Comparison of ENCODE assay signal across 8 mouse cellular contexts in the genomic region with DNA sequence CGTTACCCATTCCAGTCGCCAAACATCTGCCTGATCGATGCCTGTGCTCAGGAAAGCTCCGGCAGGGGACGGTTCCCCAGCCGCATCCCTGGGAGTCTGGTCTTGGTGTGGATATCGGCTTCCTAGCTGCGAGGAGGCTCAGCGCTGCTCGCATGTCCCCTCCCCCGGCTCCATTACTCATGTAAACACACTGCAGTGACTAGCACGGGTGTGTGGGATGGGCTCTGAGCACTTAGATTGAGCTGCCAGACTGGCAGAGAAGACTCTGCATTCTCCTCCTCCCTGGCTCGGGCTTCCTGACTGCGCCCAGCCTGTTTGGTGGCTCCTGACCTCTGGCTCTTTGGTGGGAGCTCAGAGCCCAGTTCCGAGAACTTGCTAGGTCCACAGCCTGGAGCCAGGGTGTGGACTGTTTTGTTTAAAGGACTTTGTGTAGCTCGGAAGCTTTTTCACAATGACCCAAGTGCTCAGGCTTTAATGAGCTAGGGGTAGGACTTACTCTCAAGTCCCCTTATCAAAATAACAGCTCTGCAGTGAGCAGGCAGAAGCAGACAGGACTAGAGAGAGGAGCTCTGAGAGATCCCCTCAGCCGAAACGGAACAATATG.
DNase-seq lines count a peak whose midpoint lies in the region; ATAC-seq and TF ChIP-seq lines count a peak whose summit lies in the region.

No protein-coding gene starts in this region.

- peaks cover 11% of the 10 kb centered on the region; the same call in 1 of the 2 replicates for H3K36me3 ChIP-seq in liver, postnatal 0 days (replicated peaks; ENCODE audit: insufficient read depth, low read length)
- H3K36me3 ChIP-seq in neural tube, embryonic 14.5 days (ENCODE audit: control insufficient read depth, insufficient read depth, low read length): no peaks in the 10 kb centered on the region

- H3K27ac ChIP-seq in layer of hippocampus, adult 2 months: peak overlapping the region; percentile 91
- H3K27ac ChIP-seq in liver, postnatal 0 days (ENCODE audit: low read depth): peak overlapping the region; percentile 92
- H3K27ac ChIP-seq in neural tube, embryonic 14.5 days (ENCODE audit: low read depth, low read length): 0 out of 2 replicates have a peak overlapping the region, but pooled peaks have one; percentile 0

- H3K4me1 ChIP-seq in liver, postnatal 0 days (ENCODE audit: insufficient read depth): peaks cover 20% of the 10 kb centered on the region
- H3K4me1 ChIP-seq in neural tube, embryonic 14.5 days (ENCODE audit: control insufficient read depth, insufficient read depth, low read length): peaks cover 11% of the 10 kb centered on the region; the same call in 1 of the 2 replicates

- peak overlapping the region; percentile 69 for H3K9ac ChIP-seq in liver, postnatal 0 days (replicated peaks)
- H3K9ac ChIP-seq in neural tube, embryonic 14.5 days (replicated peaks; ENCODE audit: low read depth, low read length): peak overlapping the region; percentile 39

- TF ChIP-seq EP300 in liver, postnatal 0 days (IDR thresholded peaks at IDR 0.05; ENCODE audit: low read depth): peak; percentile 55; the same call in 1 of the 2 replicates

- peak; percentile 97 for ATAC-seq in frontal cortex, adult (ENCODE audit: low TSS enrichment)
- ATAC-seq in liver, postnatal 0 days: peak; percentile 93
- peak; percentile 86 for ATAC-seq in neural tube, embryonic 14.5 days (ENCODE audit: low read depth)

- no peaks in the 10 kb centered on the region for H3K9me3 ChIP-seq in liver, postnatal 0 days (ENCODE audit: low read length)
- H3K9me3 ChIP-seq in neural tube, embryonic 14.5 days (ENCODE audit: control insufficient read depth, low read length): no peaks in the 10 kb centered on the region

- no peak for TF ChIP-seq CTCF in layer of hippocampus, adult 2 months (conservative IDR thresholded peaks at IDR 0.05)
- TF ChIP-seq CTCF in liver, postnatal 0 days (IDR thresholded peaks at IDR 0.05; ENCODE audit: low read depth): no peak

- DNase-seq in NIH3T3 (ENCODE audit: low read depth): peak; percentile 93
- peak; percentile 68 to 70 for DNase-seq in cerebellum, postnatal 10 days
- peak; percentile 81 for DNase-seq in heart, postnatal 4 days
- DNase-seq in layer of hippocampus, adult 2 months (ENCODE audit: low spot score in 2 of 2): peak; percentile 75 to 90
- peak; percentile 79 for DNase-seq in liver, postnatal 0 days
- DNase-seq in thymus, adult 18-20 months: peak; percentile 36 to 38

- peak overlapping the region; percentile 63 for H3K4me2 ChIP-seq in liver, postnatal 0 days (ENCODE audit: low read depth, low read length)
- peak overlapping the region; percentile 63 for H3K4me2 ChIP-seq in neural tube, embryonic 14.5 days (ENCODE audit: low read depth, low read length)

- 9% methylated on average over 18 of the region's 18 CpGs for WGBS in liver, postnatal 0 days (ENCODE audit: insufficient replicate concordance)
- 5% methylated on average over 18 of the region's 18 CpGs for WGBS in neural tube, embryonic 14.5 days

- H3K27me3 ChIP-seq in liver, postnatal 0 days (ENCODE audit: insufficient read depth, low read length): no peaks in the 10 kb centered on the region
- H3K27me3 ChIP-seq in neural tube, embryonic 14.5 days (ENCODE audit: control insufficient read depth, insufficient read depth, low read length): no peaks in the 10 kb centered on the region

- H3K4me3 ChIP-seq in layer of hippocampus, adult 2 months: peak overlapping the region; percentile 86
- H3K4me3 ChIP-seq in liver, postnatal 0 days (ENCODE audit: low read depth, low read length): peak overlapping the region; percentile 58
- peak overlapping the region; percentile 24 for H3K4me3 ChIP-seq in neural tube, embryonic 14.5 days (ENCODE audit: low read depth, low read length)

Comparison
In these comparisons a context has a peak if more than half of its experiments do, and no peak if none do; other contexts are left out.
1. Peak in every context shown above with its lines: DNase-seq, ATAC-seq, H3K4me3 ChIP-seq and H3K27ac ChIP-seq.
2. DNase-seq: peak in every context shown above with its lines; median percentile 93 in NIH3T3; 82 in layer of hippocampus, adult 2 months; 81 in heart, postnatal 4 days; 79 in liver, postnatal 0 days; 69 in cerebellum, postnatal 10 days; 37 in thymus, adult 18-20 months.
3. H3K27ac ChIP-seq: peak in every context shown above with its lines; median percentile 92 in liver, postnatal 0 days; 91 in layer of hippocampus, adult 2 months; 0 in neural tube, embryonic 14.5 days.
4. H3K4me3 ChIP-seq: peak in every context shown above with its lines; median percentile 86 in layer of hippocampus, adult 2 months; 58 in liver, postnatal 0 days; 24 in neural tube, embryonic 14.5 days.